Mouse (Mus musculus) heart, postnatal 0 days (tissue): ENCODE results near the gene Ank2.

Experiments used
- CTCF ChIP-seq: IDR thresholded peaks from 2 replicates; pipeline ENCODE4 v1.5.1; 2016; ENCODE audit warnings: antibody characterized with exemption, control low read depth, low read depth
- EP300 ChIP-seq: IDR thresholded peaks from 2 replicates; pipeline ENCODE4 v1.6.1; 2016; ENCODE audit warnings: antibody characterized with exemption, low read depth

GRCm38 (mm10) chr3:127458420-127458798 lies 40.7 kb downstream of the Ank2 start:
- TF ChIP-seq CTCF (no peak), EP300 (no peak)
